Mouse (Mus musculus) forebrain, postnatal 0 days (tissue): ENCODE results near the gene Sec22c. TPM values are rescaled to one million over a fixed set of nuclear protein-coding genes. Genes with fewer than 3 reads are reported as not detected.

Experiments
- ATAC-seq: fragments of 200-750 bp; cut with Nextera tagmentation; 2 replicates; pipeline ENCODE4 v1.8.0; 2017; ENCODE audit warnings: mild to moderate bottlenecking, moderate library complexity
- DNase-seq: peaks from one replicate; pipeline ENCODE4 v3.0.0-alpha.2; 2015
- H3K27ac ChIP-seq: fragments of 300-500 bp; sonication (generic); 2 replicates; pipeline ENCODE4 v1.5.1; 2014; ENCODE audit warnings: low read depth, mild to moderate bottlenecking, antibody characterized with exemption, low read length, moderate library complexity, mixed read lengths
- H3K27me3 ChIP-seq: fragments of 300-500 bp; sonication (generic); 2 replicates; pipeline ENCODE4 v1.6.1; 2014; ENCODE audit warnings: mild to moderate bottlenecking, low read length, mixed read lengths; ENCODE audit not compliant: insufficient read depth
- H3K36me3 ChIP-seq: fragments of 300-500 bp; sonication (generic); 2 replicates; pipeline ENCODE4 v1.6.1; 2014; ENCODE audit warnings: mild to moderate bottlenecking, moderate library complexity; ENCODE audit not compliant: insufficient read depth
- H3K4me1 ChIP-seq: fragments of 300-500 bp; sonication (generic); 2 replicates; pipeline ENCODE4 v1.6.1; 2014; ENCODE audit warnings: antibody characterized with exemption; ENCODE audit not compliant: insufficient read depth
- H3K4me2 ChIP-seq: fragments of 300-500 bp; sonication (generic); 2 replicates; pipeline ENCODE4 v1.6.1; 2014; ENCODE audit warnings: low read depth, mild to moderate bottlenecking, moderate library complexity
- H3K4me3 ChIP-seq: fragments of 300-500 bp; sonication (generic); 2 replicates; pipeline ENCODE4 v1.5.1; 2014; ENCODE audit warnings: low read depth, low read length, mixed read lengths
- H3K9ac ChIP-seq: fragments of 300-500 bp; sonication (generic); 2 replicates; pipeline ENCODE4 v1.6.1; 2014; ENCODE audit warnings: mild to moderate bottlenecking
- H3K9me3 ChIP-seq: fragments of 300-500 bp; sonication (generic); 2 replicates; pipeline ENCODE4 v1.6.1; 2016; ENCODE audit warnings: low read length
- CTCF ChIP-seq: sonication (generic); IDR thresholded peaks from 2 replicates; pipeline ENCODE4 v1.5.1; 2016; ENCODE audit warnings: antibody characterized with exemption, control low read depth, low read depth
- WGBS: fragments of 180-500 bp; shearing (Covaris S2); extraction: QIAGEN DNeasy Blood & Tissue Kit; methylation state at CpG from one replicate; pipeline ENCODE4 v1.1.7; 2014; 5-methylcytosine and 5-hydroxymethylcytosine counted together
- polyA plus RNA-seq: library from polyadenylated mRNA; unstranded; fragments of >200 nt; fragmentation: Nextera tagmentation; extraction: Ambion mirVana; gene quantifications from 2 replicates; pipeline ENCODE4 v1.2.1, GENCODE M21; 2015
- total RNA-seq: library from RNA; depleted of rRNA; stranded (reverse); fragments of >200 nt; gene quantifications from 2 replicates; pipeline ENCODE4 v1.2.3, GENCODE M21; 2014

Sec22c gene
- total and polyA plus RNA-seq, 2 experiments from 2014 or later, result 24.8 to 36.3 TPM

DNA sequence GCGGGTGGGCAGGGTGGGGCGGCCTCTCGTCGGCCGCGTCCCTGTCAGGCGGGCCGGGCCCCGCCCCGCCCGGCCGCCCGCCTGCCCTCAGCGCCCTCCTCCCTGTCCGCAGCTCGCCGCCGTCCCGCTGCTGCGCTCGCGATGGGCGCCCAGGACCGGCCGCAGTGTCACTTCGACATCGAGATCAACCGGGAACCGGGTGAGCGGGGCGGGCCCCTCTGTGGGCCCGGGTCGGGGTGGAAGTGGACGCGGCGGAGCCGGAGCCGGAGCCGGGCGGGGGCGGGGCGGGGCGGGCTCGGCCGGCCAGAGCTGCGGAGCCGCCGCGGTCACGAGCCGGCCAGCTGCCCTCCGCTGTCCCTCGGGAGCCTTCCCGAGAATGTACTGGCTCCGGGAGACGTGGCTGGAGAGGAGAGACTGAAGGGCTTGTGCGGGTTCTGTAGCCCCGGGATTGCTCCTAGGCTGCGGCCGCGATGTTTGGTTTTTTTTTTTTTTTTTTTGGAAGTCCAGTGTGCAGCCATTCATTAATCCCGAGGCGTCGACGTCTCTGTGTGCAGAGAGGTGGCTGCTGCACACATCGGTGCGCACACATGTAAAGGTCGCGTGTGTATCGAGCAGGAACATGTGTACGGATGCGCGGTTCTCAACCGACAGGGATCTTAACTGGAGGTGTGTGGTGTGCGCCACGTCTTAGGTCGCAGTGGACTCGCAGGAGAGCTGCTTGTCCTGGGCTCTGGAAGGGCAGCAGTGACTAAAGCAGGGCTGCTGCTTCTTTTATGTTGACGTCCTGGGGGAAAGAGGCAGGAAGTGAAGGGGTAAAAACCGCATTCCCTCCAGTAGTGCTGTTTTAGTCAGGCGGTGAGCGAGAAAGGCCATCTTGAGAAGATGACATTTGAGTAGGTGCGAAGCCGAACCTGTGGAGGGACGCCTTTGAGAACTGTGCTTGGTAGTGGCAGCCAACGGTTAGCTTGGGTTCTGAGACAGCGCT is 14.3 kb upstream of the Sec22c start:
- Histone ChIP-seq H3K9me3 (no peaks in the 10 kb centered on the region), H3K4me2 (peak overlapping the region; percentile 81), H3K27me3 (no peaks in the 10 kb centered on the region), H3K4me1 (peaks cover 5% of the 10 kb centered on the region; the same call in 1 of the 2 replicates), H3K9ac (peak overlapping the region; percentile 97), H3K27ac (peak overlapping the region; percentile 91), H3K4me3 (peak overlapping the region; percentile 98), H3K36me3 (no peaks in the 10 kb centered on the region)
- ATAC-seq, result peak; percentile 32
- DNase-seq, result peak; percentile 62
- TF ChIP-seq CTCF, result peak; percentile 5; the same call in 1 of the 2 replicates
- 4% methylated on average over 74 of the region's 87 CpGs for WGBS

- no peaks in the 10 kb centered on the region for H3K9me3 ChIP-seq
- DNase-seq, result peak; percentile 99
- H3K9ac ChIP-seq, result peak within 1 kb of the TSS; percentile 97
- no peaks in the 10 kb centered on the region for H3K27me3 ChIP-seq
- H3K36me3 ChIP-seq, result no peaks in the 10 kb centered on the region
- peak within 1 kb of the TSS; percentile 98 for H3K4me3 ChIP-seq
- H3K4me1 ChIP-seq, result peaks cover 5% of the 10 kb centered on the region; the same call in 1 of the 2 replicates
- H3K27ac ChIP-seq, result peak within 1 kb of the TSS; percentile 91
- peak within 1 kb of the TSS; percentile 81 for H3K4me2 ChIP-seq
- peak; percentile 22; the same call in 1 of the 2 replicates for TF ChIP-seq CTCF
- ATAC-seq, result peak; percentile 99
- under 1% methylated on average over 55 of the region's 61 CpGs for WGBS
Observed at GRCm38 (mm10) chr9:121718792-121719318, 13.6 kb upstream of the Sec22c start, which contains the start of gene Nktr. Gene Nktr, plus strand, starts transcription at chr9:121719169.

DNA sequence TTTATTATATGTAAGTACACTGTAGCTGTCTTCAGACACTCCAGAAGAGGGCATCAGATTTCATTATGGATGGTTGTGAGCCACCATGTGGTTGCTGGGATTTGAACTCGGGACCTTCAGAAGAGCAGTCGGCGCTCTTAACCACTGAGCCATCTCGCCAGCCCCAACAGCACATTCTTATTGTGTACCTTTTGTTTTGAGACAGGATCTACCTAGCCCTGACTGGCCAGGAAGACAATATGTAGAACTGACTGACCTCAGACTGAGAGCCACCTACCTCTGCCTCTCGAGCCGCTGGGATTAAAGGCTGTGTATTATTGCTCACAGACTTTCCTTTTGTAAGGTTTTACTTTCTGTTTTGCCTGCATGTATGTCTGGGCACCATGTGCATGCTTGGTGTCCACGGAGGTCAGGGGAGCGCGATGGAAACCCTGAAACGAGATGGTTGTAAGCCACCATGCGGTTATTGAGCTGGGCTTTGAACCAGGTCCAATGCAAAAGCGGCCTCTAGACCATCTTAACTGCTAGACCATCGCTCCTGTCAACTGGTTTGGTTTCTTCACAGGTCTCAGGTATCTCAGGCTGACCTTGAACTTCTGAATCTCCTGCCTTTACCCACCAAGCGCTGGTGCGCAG is 12.9 kb upstream of the Sec22c start:
- H3K9ac ChIP-seq, result peak overlapping the region; percentile 97
- no peak for DNase-seq
- peak overlapping the region; percentile 59 for H3K4me2 ChIP-seq
- no peaks in the 10 kb centered on the region for H3K9me3 ChIP-seq
- 69% methylated on average over 15 of the region's 15 CpGs for WGBS
- peak overlapping the region; percentile 91 for H3K27ac ChIP-seq
- no peaks in the 10 kb centered on the region for H3K27me3 ChIP-seq
- H3K36me3 ChIP-seq, result peaks cover under 1% of the 10 kb centered on the region; the same call in 1 of the 2 replicates
- no peak for TF ChIP-seq CTCF
- H3K4me1 ChIP-seq, result peaks cover 5% of the 10 kb centered on the region; the same call in 1 of the 2 replicates
- peak overlapping the region; percentile 98 for H3K4me3 ChIP-seq
- ATAC-seq, result no peak

- no peak for DNase-seq
- H3K4me3 ChIP-seq, result no peak overlapping the region
- no peak for TF ChIP-seq CTCF
Observed at GRCm38 (mm10) chr9:121717048-121717447, 11.8 kb upstream of the Sec22c start.

GRCm38 (mm10) chr9:121710584-121710975 is 5.3 kb upstream of the Sec22c start:
- peak overlapping the region; percentile 93 for H3K9ac ChIP-seq
- TF ChIP-seq CTCF, result no peak
- under 1% methylated on average over 18 of the region's 18 CpGs for WGBS
- H3K27me3 ChIP-seq, result no peaks in the 10 kb centered on the region
- H3K9me3 ChIP-seq, result no peaks in the 10 kb centered on the region
- DNase-seq (no peak), ATAC-seq (peak; percentile 13; the same call in 1 of the 2 replicates)
- peaks cover 12% of the 10 kb centered on the region for H3K36me3 ChIP-seq
- H3K4me2 ChIP-seq, result peak overlapping the region; percentile 67
- peak overlapping the region; percentile 92 for H3K27ac ChIP-seq
- peak overlapping the region; percentile 88 for H3K4me3 ChIP-seq
- H3K4me1 ChIP-seq, result peaks cover 13% of the 10 kb centered on the region

More at GRCm38 (mm10) chr9:121717048-121717447, 11.8 kb upstream of the Sec22c start:
- WGBS, result 84% methylated on average over 2 of the region's 2 CpGs
- Histone ChIP-seq H3K36me3 (peaks cover 12% of the 10 kb centered on the region; the same call in 1 of the 2 replicates), H3K27ac (no peak overlapping the region), H3K9ac (no peak overlapping the region), H3K27me3 (no peaks in the 10 kb centered on the region), H3K4me2 (no peak overlapping the region), H3K9me3 (no peaks in the 10 kb centered on the region), H3K4me1 (peaks cover 5% of the 10 kb centered on the region; the same call in 1 of the 2 replicates)
- ATAC-seq, result no peak

DNA sequence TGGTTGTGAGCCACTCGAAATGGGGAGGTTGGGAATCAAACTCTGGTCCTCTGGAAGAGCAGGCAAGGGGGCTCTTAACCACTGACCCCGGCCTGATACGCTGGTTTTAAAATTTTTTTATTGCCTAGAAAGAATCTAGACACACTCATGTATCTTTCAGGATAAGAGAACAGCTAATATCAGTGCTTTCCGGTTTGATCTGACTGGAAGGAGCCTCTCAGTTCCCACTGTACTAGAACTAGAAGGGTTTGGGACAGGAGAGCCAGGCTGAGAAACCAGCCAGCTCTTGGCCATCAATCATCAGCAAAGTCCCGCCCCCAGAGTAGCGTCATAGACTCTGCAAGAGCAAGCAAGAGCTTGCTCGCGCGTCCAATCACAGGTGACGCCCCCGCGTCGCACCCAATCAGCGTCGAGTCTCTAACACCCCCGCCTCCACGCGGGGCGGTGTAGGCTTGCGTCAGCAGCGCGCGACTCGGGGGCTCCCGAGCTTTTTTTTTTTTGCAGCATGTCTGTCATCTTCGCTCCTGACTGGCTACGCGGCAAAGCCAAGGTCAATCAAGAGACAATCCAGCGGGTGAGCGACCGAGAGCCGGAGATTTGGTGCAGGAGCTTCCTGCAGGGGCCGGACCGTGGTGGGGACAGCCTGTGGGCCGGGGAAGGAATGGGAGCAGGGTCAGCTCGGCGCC is 4.8 kb upstream of the Sec22c start, which contains the start of gene Ss18l2:
Gene Ss18l2 (plus strand): TSS at position 432 of the 686 bp plus-strand sequence.
- peak within 1 kb of the TSS; percentile 93 for H3K9ac ChIP-seq
- DNase-seq, result peak; percentile 100
- H3K4me2 ChIP-seq, result peak within 1 kb of the TSS; percentile 67
- peaks cover 19% of the 10 kb centered on the region for H3K4me1 ChIP-seq
- H3K27ac ChIP-seq, result peak within 1 kb of the TSS; percentile 92
- H3K36me3 ChIP-seq, result peaks cover 12% of the 10 kb centered on the region
- H3K9me3 ChIP-seq, result no peaks in the 10 kb centered on the region
- H3K27me3 ChIP-seq, result no peaks in the 10 kb centered on the region
- peak within 1 kb of the TSS; percentile 88 for H3K4me3 ChIP-seq
- 5% methylated on average over 37 of the region's 37 CpGs for WGBS
- no peak for TF ChIP-seq CTCF
- peak; percentile 99 for ATAC-seq
